Mouse (Mus musculus): ENCODE data around the gene Lypd5. TPM values are rescaled to one million over a fixed set of nuclear protein-coding genes. Genes with fewer than 3 reads are reported as not detected.

Lypd5 gene
- polyA plus RNA-seq, 1 experiment, result not detected

DNA sequence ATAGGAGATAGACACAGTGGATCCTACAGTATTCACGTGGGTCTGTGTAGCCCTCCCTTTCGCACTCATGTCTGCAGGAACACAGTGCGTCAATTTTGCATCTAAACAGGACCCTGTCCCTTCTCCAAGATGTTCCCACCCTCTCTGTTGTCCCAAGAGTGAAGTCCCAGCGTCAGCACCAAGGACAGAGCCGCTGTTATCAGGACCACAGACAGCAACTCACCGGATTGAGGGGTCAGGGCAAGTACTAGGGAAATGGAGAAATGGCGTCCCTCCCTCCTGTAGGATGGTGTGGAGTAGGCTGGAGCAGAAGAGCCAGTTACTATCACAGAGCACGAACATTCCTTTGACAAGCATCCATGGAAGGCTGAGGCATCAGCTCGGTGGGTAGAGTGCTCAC, 10.3 kb downstream of the Lypd5 start:
- WGBS, result 19% methylated on average over 9 of the region's 9 CpGs
- H3K27ac ChIP-seq (ENCODE audit: insufficient read depth, low read depth, low read length), result no peak overlapping the region
- H3K4me1 ChIP-seq (ENCODE audit: control insufficient read depth, insufficient read depth, low read length), result no peaks in the 10 kb centered on the region
- TF ChIP-seq POLR2A (IDR thresholded peaks at IDR 0.05; ENCODE audit: low read depth, low read length), result no peak
- no peak for TF ChIP-seq CTCF (conservative IDR thresholded peaks at IDR 0.05; ENCODE audit: insufficient read depth, insufficient read length, low read depth, low read length)
- no peaks in the 10 kb centered on the region for H3K27me3 ChIP-seq (replicated peaks; ENCODE audit: control insufficient read depth, insufficient read depth, low read length)
- no peak overlapping the region for H3K4me3 ChIP-seq (ENCODE audit: insufficient read depth, low read depth, low read length)
- no peaks in the 10 kb centered on the region for H3K36me3 ChIP-seq (ENCODE audit: control insufficient read depth, insufficient read depth, low read length)
- no peak for DNase-seq

DNA sequence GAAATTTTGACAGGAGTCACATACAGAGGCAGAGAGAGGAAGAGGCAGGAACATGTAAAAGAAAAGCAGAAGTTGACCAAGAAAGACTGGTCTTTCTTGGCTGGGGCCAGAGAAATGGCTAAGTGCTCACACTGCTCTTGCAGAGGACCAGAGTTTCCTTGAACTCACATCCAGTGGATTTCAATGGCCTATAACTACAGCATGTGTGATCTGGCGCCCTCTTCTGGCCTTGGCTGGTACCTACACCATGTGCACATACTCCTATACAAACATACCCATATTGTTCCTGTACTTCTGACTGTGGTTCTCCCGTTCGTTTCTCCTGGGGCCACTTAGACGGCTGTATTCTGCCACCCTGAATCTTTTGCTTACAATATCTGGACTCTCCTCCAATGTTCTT, 12.0 kb downstream of the Lypd5 start:
- no peak for TF ChIP-seq CTCF (conservative IDR thresholded peaks at IDR 0.05; ENCODE audit: insufficient read depth, insufficient read length, low read depth, low read length)
- TF ChIP-seq POLR2A (IDR thresholded peaks at IDR 0.05; ENCODE audit: low read depth, low read length), result no peak

DNA sequence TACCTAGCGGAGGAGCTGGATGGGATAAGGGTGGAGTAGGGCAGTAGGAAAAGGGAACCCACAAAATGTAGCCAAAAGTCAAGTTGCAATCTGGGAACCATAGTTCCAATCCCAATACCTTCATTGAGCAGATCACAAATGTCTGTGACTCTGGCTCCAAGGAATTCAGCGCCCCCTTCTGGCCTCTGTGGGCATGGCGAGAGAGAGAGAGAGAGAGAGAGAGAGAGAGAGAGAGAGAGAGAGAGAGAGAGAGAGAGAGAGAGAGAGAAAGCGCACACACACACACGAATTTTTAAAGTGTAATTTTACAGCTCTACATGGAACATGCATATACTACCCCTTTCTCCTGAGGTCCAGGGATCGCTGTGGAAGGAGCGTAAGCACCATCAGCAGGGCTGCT, 14.2 kb downstream of the Lypd5 start:
- Histone ChIP-seq H3K27ac (ENCODE audit: insufficient read depth, low read depth, low read length) (no peak overlapping the region), H3K27me3 (replicated peaks; ENCODE audit: control insufficient read depth, insufficient read depth, low read length) (no peaks in the 10 kb centered on the region), H3K4me3 (ENCODE audit: insufficient read depth, low read depth, low read length) (no peak overlapping the region), H3K4me1 (ENCODE audit: control insufficient read depth, insufficient read depth, low read length) (no peaks in the 10 kb centered on the region), H3K36me3 (ENCODE audit: control insufficient read depth, insufficient read depth, low read length) (no peaks in the 10 kb centered on the region)
- 21% methylated on average over 7 of the region's 7 CpGs for WGBS
- TF ChIP-seq CTCF (conservative IDR thresholded peaks at IDR 0.05; ENCODE audit: insufficient read depth, insufficient read length, low read depth, low read length), result 0 out of 2 replicates have a peak, but pooled peaks have one; percentile 16
- TF ChIP-seq POLR2A (IDR thresholded peaks at IDR 0.05; ENCODE audit: low read depth, low read length), result no peak
- DNase-seq, result no peak

More for the DNA sequence above, 12.0 kb downstream of the Lypd5 start:
- 62% methylated on average over 4 of the region's 4 CpGs for WGBS
- H3K27ac ChIP-seq (ENCODE audit: insufficient read depth, low read depth, low read length), result no peak overlapping the region
- no peaks in the 10 kb centered on the region for H3K4me1 ChIP-seq (ENCODE audit: control insufficient read depth, insufficient read depth, low read length)
- DNase-seq, result no peak
- H3K4me3 ChIP-seq (ENCODE audit: insufficient read depth, low read depth, low read length), result no peak overlapping the region
- H3K36me3 ChIP-seq (ENCODE audit: control insufficient read depth, insufficient read depth, low read length), result no peaks in the 10 kb centered on the region
- no peaks in the 10 kb centered on the region for H3K27me3 ChIP-seq (replicated peaks; ENCODE audit: control insufficient read depth, insufficient read depth, low read length)

DNA sequence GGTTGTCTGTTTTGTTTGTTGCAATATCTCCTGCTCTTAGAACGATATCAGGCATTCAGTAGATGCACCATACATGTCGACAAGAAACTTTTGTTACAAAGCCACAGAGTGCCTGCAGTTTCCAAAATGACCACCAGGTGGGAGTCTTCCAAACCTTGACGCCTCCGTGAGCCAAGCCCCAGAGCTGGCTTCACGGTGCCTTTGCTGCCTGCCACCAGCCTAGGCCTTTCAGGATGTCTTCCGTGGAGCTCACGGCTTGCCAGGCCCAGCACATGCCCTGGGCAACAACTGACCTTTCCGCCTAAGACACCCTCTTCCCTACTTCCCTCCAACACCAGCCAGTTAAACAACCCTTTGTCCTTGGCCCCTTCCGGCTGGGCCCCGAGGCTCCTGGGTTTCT, 15.8 kb downstream of the Lypd5 start:
- no peak overlapping the region for H3K4me3 ChIP-seq (ENCODE audit: insufficient read depth, low read depth, low read length)
- H3K27me3 ChIP-seq (replicated peaks; ENCODE audit: control insufficient read depth, insufficient read depth, low read length), result no peaks in the 10 kb centered on the region
- 13% methylated on average over 10 of the region's 10 CpGs for WGBS
- TF ChIP-seq CTCF (conservative IDR thresholded peaks at IDR 0.05; ENCODE audit: insufficient read depth, insufficient read length, low read depth, low read length), result peak; percentile 77
- no peak for TF ChIP-seq POLR2A (IDR thresholded peaks at IDR 0.05; ENCODE audit: low read depth, low read length)
- no peak overlapping the region for H3K27ac ChIP-seq (ENCODE audit: insufficient read depth, low read depth, low read length)
- no peaks in the 10 kb centered on the region for H3K4me1 ChIP-seq (ENCODE audit: control insufficient read depth, insufficient read depth, low read length)
- DNase-seq, result peak; percentile 78
- H3K36me3 ChIP-seq (ENCODE audit: control insufficient read depth, insufficient read depth, low read length), result no peaks in the 10 kb centered on the region

DNA sequence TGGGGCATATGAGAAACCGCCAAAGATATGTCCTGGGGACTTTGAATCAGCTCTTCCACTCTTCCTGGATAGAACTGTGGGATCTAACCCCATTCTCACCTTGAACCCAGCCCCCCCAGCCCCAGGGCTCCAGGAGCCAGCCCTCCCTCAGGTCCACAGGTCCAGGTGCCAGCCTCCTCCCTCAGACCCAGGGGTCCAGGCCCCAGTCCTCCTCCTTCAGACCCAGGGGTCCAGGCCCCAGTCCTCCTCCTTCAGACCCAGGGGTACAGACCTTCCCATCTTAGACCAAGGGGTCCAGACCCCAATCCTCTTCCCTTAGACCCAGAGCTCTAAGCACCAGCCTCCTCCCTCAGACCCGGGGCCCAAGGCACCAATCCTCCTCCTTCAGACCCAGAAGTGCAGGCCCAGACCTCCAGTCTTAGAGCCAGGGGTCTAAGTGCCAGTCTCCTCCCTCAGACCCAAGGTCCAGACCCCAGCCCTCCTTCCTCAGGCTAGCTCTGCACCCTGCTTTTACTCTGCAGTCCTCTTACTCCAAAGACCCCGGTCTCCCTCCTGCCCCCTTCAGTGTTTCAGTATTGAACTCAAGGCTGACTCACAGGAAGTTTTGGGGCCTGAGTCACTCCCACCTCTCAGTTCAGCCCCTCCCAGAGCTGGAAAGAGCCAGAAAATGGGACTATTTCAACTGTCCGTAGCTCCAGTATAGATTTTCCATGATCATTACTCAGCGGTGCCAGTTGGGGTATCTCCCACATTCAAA, 16.4 kb downstream of the Lypd5 start:
- 68% methylated on average over 5 of the region's 5 CpGs for WGBS

DNA sequence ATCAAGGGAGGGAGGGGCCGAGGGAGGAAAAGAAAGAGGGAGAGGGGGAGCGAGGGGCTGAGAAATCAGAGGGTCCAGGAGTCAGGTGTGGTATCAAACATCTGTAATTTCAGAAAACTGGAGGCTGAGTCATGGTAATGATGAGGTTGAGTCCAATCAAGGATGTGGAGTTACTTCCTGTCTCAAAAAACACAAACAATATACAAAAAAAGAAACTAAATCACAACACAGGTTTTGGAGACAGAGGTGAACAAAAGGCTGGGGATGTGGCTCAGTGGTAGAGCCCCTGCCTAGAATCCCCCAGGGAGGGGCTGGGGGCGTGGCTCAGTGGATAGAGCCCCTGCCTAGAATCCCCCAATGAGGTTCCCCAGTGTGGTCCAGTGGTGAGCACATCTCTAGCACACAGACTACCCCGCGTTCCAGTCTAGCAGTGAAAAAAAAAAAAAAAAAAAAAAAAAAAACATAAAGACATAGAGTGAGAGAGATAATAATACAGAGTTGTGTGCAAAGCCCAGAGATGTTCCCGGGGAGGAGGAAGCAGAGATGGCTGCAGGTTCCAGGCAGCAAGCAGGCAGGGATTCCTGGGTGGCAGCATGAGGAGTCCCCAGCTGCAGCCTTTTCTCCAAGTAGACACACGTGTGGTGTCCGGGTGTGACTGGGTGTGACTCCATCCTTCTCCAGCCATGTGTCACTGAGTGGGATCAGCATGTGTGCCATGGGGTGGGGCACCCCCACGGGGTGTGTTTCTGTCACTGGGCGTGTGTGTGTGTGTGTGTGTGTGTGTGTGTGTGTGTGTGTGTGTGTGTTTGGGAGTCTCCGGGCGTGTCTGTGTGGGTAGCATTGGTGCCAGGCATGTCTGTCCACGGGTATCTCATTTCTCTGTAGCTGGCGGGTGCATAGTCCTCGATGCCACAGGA, 18.0 kb downstream of the Lypd5 start:
- 61% methylated on average over 15 of the region's 15 CpGs for WGBS
- TF ChIP-seq POLR2A (IDR thresholded peaks at IDR 0.05; ENCODE audit: low read depth, low read length), result no peak
- TF ChIP-seq CTCF (conservative IDR thresholded peaks at IDR 0.05; ENCODE audit: insufficient read depth, insufficient read length, low read depth, low read length), result no peak
- H3K4me1 ChIP-seq (ENCODE audit: control insufficient read depth, insufficient read depth, low read length), result no peaks in the 10 kb centered on the region
- H3K27ac ChIP-seq (ENCODE audit: insufficient read depth, low read depth, low read length), result no peak overlapping the region
- DNase-seq, result no peak
- H3K36me3 ChIP-seq (ENCODE audit: control insufficient read depth, insufficient read depth, low read length), result no peaks in the 10 kb centered on the region
- no peaks in the 10 kb centered on the region for H3K27me3 ChIP-seq (replicated peaks; ENCODE audit: control insufficient read depth, insufficient read depth, low read length)
- no peak overlapping the region for H3K4me3 ChIP-seq (ENCODE audit: insufficient read depth, low read depth, low read length)

More for the DNA sequence above, 16.4 kb downstream of the Lypd5 start:
- no peaks in the 10 kb centered on the region for H3K27me3 ChIP-seq (replicated peaks; ENCODE audit: control insufficient read depth, insufficient read depth, low read length)
- H3K4me3 ChIP-seq (ENCODE audit: insufficient read depth, low read depth, low read length), result no peak overlapping the region
- no peaks in the 10 kb centered on the region for H3K36me3 ChIP-seq (ENCODE audit: control insufficient read depth, insufficient read depth, low read length)
- no peak overlapping the region for H3K27ac ChIP-seq (ENCODE audit: insufficient read depth, low read depth, low read length)
- DNase-seq, result no peak
- no peak for TF ChIP-seq POLR2A (IDR thresholded peaks at IDR 0.05; ENCODE audit: low read depth, low read length)
- TF ChIP-seq CTCF (conservative IDR thresholded peaks at IDR 0.05; ENCODE audit: insufficient read depth, insufficient read length, low read depth, low read length), result no peak
- no peaks in the 10 kb centered on the region for H3K4me1 ChIP-seq (ENCODE audit: control insufficient read depth, insufficient read depth, low read length)

DNA sequence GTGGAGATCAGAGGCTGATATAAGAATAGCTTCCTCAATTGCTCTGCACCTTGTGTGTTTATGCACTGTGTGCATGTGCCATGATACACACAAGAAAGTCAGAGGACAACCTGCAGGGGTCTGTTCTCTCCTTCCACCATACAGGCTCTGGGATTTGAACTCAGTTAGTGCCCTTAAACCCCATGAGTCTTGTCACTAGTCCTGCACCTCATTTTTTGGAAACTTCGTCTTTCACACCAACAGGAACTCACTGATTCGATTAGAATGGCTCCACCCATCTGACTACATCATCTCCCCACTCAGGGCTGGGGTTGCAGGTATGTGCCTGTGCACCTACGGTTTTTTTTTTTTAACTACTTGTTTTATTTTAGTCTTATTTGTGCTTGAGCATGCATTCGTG, 19.2 kb downstream of the Lypd5 start:
- no peak for DNase-seq
- 52% methylated on average over 4 of the region's 4 CpGs for WGBS

More for the DNA sequence above, 19.2 kb downstream of the Lypd5 start:
- no peak for TF ChIP-seq CTCF (conservative IDR thresholded peaks at IDR 0.05; ENCODE audit: insufficient read depth, insufficient read length, low read depth, low read length)
- no peak for TF ChIP-seq POLR2A (IDR thresholded peaks at IDR 0.05; ENCODE audit: low read depth, low read length)
- H3K27ac ChIP-seq (ENCODE audit: insufficient read depth, low read depth, low read length), result no peak overlapping the region
- no peaks in the 10 kb centered on the region for H3K4me1 ChIP-seq (ENCODE audit: control insufficient read depth, insufficient read depth, low read length)
- H3K36me3 ChIP-seq (ENCODE audit: control insufficient read depth, insufficient read depth, low read length), result no peaks in the 10 kb centered on the region
- H3K4me3 ChIP-seq (ENCODE audit: insufficient read depth, low read depth, low read length), result no peak overlapping the region
- no peaks in the 10 kb centered on the region for H3K27me3 ChIP-seq (replicated peaks; ENCODE audit: control insufficient read depth, insufficient read depth, low read length)

All from kidney, adult 2 months (tissue).